Mouse (Mus musculus) lung, adult 2 months (tissue): ENCODE measurements around the gene Ufl1.

Experiments
- CTCF ChIP-seq: fragments of 200-500 bp; IDR thresholded peaks from 2 replicates; pipeline ENCODE4 v1.5.1; 2011; ENCODE audit warnings: mild to moderate bottlenecking, low read length, control low read depth; ENCODE audit not compliant: insufficient read depth
- POLR2A ChIP-seq: fragments of 200-500 bp; IDR thresholded peaks from 2 replicates; pipeline ENCODE4 v1.6.1; 2011; ENCODE audit warnings: low read depth, mild to moderate bottlenecking, control low read depth, low read length, borderline replicate concordance; ENCODE audit errors: extremely low read depth

DNA sequence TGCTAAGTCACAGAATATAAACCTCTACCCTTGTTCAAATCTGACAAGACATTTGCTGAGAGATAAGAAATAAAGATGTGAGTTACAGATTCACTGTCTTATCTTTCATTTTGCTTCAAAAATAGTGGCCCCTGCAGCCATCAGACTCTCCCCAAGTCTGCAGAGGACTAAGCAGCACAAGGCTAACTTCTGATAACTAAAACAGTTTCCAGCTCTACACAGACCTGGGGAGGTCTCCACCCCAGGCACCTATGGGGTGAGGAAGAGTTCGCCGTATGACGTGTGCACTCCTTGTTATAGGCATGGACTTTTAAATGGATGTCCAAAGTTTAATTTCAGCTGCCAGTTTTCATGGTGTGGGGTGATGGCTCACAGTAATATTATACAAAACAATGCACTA lies 49.1 kb downstream of the Ufl1 start:
- TF ChIP-seq CTCF = no peak
- no peak for TF ChIP-seq POLR2A
